Mouse (Mus musculus) testis, postnatal 14 days (tissue): ENCODE data around the gene Sos2.

Source experiments
- DNase-seq: peaks from one replicate; pipeline ENCODE4 v3.0.0; 2021; ENCODE audit warnings: low spot score

The Sos2 gene

GRCm38 (mm10) chr12:69681566-69682061, at the start of gene Sos2:
Gene Sos2, minus strand, starts transcription at chr12:69681852.
- DNase-seq = peak; percentile 68

- DNase-seq = no peak
Measured at GRCm38 (mm10) chr12:69730306-69730705, 48.7 kb upstream of the Sos2 start.

- no peak for DNase-seq
Measured at GRCm38 (mm10) chr12:69729246-69729645, 47.6 kb upstream of the Sos2 start.

DNA sequence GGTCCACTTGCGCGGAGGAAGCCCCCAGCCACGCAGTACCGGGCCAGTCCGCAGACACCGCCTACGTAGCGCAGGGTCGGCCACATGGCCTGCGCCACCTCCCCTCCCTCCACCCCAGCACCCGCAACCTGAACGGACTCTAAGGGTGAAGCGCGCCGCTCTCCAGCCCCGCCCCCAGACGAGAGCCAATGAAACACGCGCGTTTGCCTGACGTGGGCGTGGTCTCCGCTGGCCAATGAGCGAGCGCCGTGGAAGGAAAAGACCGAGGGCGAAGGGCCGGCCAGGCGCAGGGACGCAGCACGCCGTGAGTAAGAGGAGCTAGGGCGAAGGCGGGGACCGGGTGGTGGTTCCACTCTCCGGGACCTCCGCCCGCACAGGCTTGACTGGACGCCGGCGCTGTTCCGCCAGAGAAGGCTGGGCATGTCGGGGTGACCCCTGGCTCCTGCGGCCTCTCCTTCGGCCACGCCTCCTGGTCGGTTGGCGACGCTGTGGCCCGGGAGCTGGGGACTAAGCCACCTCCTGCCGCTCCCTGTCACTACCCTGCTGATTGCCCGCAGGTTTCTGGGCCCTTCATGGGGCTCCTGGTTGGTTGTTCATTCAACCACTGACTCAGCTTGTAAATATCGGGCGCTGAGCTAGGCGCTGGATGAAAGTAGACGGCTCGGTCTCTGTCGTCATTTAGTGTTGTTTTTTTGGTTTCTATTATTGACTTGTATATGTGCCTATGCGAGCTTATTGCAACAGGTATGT, 43.2 kb upstream of the Sos2 start, which contains the start of the genes L2hgdh and Atp5s:
L2hgdh (minus strand) TSS at position 163 of the 750 bp plus-strand sequence.
Atp5s (plus strand) TSS at position 240 of the 750 bp plus-strand sequence.
- DNase-seq = peak; percentile 96

DNA sequence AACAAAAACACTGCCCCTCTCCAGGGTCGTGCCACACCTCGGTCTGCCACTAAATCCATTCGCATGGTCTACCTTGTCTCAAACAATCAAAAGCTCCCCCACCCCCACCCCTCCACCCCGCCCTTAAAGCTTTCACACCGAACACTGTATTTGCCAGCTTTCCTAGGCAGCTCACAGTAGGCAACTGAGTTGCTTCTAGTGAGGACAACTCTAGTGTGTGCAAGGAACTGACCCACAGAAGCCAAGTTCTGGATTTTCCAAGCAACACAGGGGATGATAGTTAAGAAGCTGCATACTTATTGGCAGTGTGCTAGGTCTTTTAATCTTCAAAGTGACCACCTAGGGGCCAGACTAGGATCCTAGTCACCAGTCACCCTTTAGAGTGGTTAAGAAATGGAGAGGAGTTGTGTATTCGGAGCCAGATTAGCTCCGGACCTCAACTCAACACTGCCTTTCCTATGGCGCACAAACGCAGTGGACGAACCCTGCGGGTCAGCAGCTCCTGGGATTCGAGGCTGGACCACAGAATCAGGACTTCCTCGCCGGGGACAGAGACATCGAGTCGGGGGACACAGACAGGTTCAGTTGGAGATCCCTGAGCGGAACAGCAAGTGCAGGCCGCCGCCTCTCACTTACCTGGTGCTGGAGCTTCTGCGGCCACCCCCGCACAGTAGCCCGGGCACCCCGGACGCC, 42.5 kb upstream of the Sos2 start:
- DNase-seq = no peak

DNA sequence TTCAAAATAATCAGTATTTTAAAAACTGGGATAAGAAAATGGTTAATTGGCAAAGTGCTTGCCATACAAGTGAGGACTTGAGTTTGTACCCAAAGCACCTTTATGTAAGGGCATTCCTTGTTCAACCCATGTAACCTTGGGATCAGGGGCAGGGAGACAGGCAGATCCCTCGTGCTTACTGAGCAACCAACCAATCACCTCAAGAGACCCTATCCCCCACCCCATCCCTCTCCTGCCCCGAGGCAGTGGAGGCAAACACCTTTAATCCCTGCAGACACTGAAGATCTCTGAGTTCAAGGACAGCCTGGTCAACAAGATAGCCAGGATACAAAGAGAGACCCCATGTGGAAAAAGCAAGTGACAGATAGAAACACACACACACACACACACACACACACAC, 41.7 kb upstream of the Sos2 start:
- DNase-seq = no peak

DNA sequence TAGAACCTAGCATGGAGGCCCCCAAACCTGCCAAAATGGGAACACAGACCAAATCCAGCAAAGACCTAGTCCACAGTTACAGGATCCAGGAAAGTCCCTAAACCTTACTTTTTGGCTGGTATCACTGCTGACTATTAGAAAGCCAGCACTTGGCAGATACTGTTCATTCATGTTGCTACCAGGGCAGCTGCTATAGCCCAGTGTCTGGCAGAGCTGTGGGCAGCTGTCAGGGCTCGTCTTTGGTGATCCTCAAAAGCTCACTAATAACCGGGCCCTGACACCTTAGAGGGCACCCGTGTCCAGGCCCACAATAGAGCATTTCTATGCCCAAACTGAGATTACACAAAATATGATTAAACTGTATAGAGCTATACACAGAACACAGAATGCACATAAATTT, 41.2 kb upstream of the Sos2 start:
- DNase-seq = no peak

DNA sequence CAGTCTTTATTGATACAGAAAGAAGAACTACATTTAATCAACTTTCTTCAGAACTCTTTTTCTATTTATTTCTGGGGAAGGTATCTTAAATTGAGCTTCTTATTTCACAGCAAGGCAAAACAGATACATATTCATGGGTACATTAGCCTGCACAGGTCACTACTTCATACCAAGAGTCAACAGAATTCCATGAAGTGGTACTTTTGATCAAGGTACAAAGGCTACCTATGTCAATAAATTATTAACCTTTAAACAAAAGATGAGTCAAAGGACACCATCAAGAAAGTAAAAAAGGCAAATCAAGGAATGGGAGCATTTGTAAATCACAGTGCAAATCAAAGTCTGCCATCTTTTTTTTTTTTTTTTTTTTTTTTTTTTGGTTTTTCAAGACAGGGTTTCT, 32.0 kb upstream of the Sos2 start:
- no peak for DNase-seq

GRCm38 (mm10) chr12:69704799-69705458, 23.3 kb upstream of the Sos2 start:
- DNase-seq = no peak

GRCm38 (mm10) chr12:69698352-69698751, 16.7 kb upstream of the Sos2 start:
- DNase-seq = no peak

DNA sequence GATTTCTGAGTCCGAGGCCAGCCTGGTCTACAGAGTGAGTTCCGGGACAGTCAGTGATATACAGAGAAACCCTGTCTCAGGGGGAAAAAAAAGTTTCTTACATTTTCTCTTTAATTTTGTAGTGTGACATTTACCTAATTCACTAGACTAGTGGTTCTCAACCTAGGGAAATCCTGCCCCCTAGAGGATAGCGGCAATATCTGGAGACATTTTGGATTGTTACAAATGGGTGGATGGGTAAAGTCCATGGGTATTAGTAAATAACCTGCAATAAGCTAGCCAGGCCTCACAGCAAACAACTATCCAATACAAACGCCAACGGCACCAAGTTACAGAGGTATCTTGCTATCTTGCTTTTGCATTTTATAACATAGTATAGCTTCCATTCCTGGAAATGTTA, 15.1 kb upstream of the Sos2 start:
- no peak for DNase-seq

- DNase-seq = no peak
Measured at GRCm38 (mm10) chr12:69693471-69693870, 11.8 kb upstream of the Sos2 start.

DNA sequence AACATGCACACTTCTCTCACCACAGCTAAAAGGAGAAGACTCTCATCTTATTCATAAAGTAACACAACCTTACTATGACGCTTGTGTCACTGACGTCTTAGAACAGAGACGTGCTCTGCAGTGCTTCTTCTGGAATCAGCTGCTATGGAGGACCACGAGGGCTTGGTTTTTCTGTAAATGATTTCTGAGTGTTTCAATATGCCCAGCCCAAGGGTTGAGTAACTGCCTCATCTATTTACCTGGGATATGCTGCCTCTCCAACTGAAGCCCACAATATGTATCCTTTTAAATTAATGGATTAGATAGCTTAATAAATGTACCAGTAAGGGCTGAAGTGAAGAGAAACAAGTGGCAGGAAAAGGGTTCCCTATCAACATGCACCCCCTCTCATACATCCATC, 9.1 kb upstream of the Sos2 start:
- DNase-seq = no peak

DNA sequence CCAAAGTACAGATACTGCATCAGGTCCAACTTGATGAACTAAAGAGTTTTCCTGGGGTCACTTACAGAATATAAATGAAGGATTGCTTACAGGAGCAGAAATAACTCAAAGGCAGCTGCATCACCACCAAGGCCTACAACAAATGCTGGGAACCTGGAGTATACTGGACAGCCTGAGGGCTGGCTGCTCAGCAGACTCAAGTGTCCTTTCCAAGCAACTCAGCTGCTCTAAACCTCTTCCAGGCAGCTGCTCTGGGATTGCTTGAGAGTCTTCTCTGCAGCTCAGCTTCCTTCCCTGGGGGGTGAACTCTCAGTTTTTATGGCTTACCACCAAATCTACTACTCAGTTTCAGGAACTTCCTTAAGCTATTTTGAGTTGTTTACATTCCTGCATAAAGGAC, 7.4 kb upstream of the Sos2 start:
- DNase-seq = no peak

DNA sequence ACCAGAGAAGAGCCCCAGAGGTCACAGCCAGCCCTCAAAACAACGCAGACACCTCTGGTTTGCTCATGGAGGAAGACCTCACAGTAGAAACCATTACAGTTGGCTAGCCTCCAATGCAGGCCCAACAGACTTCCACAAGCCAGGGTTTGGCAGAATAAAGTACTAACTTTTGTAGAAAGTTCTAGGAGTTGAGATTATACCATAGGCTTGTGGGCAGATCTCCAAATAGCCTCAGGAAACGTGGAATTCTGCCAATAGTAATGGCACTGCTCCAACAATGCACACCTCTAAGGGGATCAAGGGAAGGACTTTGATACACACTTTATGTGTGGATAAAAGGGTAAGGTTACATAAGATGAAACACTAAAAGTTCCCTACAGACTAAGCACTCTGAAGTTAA, 6.7 kb upstream of the Sos2 start:
- no peak for DNase-seq

DNA sequence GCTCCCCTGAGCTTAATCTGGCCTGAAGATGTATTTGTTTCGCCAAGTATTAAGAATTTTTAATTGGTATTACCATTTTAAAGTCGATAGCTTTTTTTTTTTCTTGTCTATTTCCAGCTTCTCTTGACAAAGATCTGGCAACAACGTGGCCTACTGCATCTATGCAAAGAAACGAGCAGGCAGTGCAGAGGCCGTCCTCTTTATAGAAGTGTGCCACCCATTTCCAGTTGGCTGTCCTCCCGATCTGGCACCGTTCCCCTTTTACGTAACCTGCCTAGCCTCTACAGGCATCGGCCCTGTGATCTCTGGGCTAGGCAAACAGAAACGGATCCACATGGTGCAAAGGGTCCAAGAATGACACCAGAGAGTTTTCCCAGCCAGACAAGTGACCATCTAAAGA, 1.9 kb upstream of the Sos2 start:
- DNase-seq = peak; percentile 69

DNA sequence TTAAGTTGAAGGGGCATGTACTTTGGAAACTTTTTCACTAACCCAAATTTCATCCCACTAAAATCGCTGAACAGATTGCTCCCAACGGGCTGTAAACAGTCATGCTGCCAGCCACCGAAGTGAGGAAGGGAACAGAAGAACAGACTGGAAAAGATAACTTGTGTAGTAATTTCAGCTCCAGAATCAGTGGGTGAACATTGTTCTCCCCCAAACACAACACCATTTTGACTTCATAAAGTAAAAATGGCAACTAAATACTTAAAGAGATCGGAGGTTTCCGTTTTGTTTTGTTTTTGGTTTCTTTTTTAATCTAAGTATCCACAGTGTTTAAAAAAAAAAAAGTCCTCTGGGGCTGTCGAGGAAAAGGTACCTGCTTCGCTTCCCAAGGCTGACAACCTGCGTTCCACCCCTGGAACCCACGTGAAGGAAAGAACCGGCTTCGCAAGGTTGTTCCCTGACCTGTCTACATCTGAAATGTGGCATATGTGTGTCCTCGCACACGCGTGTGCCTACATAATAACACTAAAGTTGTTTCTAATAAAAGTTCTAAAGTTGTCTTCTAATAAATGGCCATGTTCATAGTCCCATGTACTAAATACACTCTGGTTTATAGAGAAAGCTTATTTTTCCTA, 1.3 kb upstream of the Sos2 start:
- no peak for DNase-seq

- peak; percentile 84 for DNase-seq
Measured at GRCm38 (mm10) chr12:69682065-69682787, 574 bp upstream of the Sos2 start.

DNA sequence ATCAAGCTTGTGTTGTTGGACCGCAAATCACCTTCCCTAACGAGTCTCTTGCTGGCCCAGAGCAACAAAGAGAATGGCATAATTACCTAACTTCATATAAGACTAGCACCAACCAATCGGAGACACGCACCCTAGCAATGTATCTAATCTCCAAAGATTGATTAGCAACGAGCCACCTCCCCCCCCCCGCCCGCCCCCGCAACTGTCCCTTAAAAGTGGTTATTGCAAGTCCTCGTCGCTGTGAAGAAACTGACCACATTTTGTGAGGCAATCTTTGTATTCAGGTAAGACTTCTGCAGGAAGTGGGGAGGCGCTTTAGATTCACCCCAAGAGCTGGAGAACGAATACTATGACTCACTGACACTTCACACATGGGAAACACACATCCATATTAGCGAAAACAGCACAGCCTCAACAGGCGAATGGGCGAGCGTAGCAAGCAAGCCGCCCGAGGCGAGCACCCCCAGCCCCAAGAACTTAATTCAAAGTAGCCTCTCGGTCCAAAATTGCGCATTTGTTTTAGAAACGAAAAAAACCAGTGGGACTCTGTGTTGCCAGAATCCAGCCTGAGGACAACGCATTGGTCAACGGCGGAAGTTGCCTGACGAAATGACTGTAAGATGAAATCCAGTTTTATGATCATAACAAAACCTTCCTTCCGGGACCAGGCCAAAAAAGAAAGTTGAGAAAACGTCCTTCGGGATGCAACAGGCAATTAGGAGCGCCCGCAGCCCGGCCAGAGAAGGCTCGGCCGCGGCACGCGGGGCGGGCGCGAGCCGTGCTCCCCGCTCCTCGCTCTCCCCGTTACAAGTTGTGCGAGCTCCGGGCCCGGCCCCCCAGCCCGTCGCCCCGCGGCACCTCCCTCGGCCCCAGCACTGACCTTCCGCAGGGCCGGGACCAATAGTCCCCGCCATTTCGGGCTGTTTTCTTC, 752 bp downstream of the Sos2 start:
- peak; percentile 46 for DNase-seq

DNA sequence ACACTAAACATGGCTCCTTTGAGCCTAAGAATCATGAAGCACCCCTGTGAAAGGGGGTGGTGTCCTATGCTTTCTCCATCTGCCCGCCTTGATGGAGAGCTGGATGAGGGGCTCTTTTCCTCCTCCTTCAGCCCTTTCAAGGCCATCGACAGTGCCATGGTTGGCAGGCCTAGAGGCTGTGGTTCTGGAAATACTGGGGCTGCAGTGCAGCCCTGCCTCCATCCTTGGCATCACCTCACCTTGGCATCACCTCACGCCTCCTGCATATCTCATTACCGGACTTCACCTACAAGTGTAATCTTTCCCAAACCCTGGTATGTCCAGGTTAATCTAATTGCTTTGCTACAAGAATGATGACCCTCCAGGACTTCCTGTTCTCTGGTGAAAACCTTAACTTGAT, 5.5 kb downstream of the Sos2 start:
- no peak for DNase-seq
